ENCODE assay signal across 21 mouse cellular contexts in genomic region chr11:117774925-117775324, GRCm38 (mm10). TPM values are rescaled to one million over a fixed set of nuclear protein-coding genes. Genes with fewer than 3 reads are reported as not detected.
"Had no signal": no experiment of that assay in that cellular context is flagged by ENCODE, and none has a peak within 500 bp of the region (broad histone marks: within the 10 kb centered on the region; RNA-seq: fewer than 3 reads in every experiment).

No protein-coding gene starts in this region.

- H3K4me2 ChIP-seq: limb, embryonic 12.5 days; limb, embryonic 15.5 days; liver, embryonic 11.5 days; lung, embryonic 14.5 days; midbrain, embryonic 11.5 days had no signal

- H3K9ac ChIP-seq: limb, embryonic 12.5 days; limb, embryonic 15.5 days; liver, embryonic 14.5 days; liver, postnatal 0 days; lung, embryonic 14.5 days had no signal

- H3K4me3 ChIP-seq: limb, embryonic 12.5 days; limb, embryonic 15.5 days had no signal

- ATAC-seq: liver, postnatal 0 days; lung, postnatal 0 days had no signal

- H3K27me3 ChIP-seq: limb, embryonic 12.5 days; limb, embryonic 15.5 days had no signal

- DNase-seq: kidney, postnatal 14 days; kidney, postnatal 4 days; left cerebral cortex, postnatal 4 days; liver, postnatal 0 days; lung, embryonic 14.5 days; midbrain, embryonic 14.5 days; thymus, adult 18-20 months; thymus, postnatal 36 days had no signal

- H3K9me3 ChIP-seq: limb, embryonic 12.5 days; limb, embryonic 15.5 days had no signal

- H3K27ac ChIP-seq: limb, embryonic 12.5 days; limb, embryonic 15.5 days; liver, embryonic 14.5 days; macrophage had no signal

RNA-seq across cellular contexts. Expression of gene 6030468B19Rik, which starts 22.5 kb away (rescaled TPM):
- total RNA-seq: left cerebral cortex, postnatal 14 days; left cerebral cortex, postnatal 4 days; midbrain, postnatal 0 days had no signal
- polyA plus RNA-seq: lung, postnatal 0 days; macrophage; midbrain, embryonic 14.5 days; midbrain, postnatal 0 days; neural tube, embryonic 14.5 days; testis, adult 2 months; urinary bladder, adult 2 months had no signal

RNA-seq across cellular contexts. Expression of gene Gm20708, which starts 34.5 kb away (rescaled TPM):
- total RNA-seq: midbrain, postnatal 0 days had no signal
- polyA plus RNA-seq: neural tube, embryonic 11.5 days; testis, adult 2 months; urinary bladder, adult 2 months had no signal
